Mouse (Mus musculus) lung, postnatal 25 days (tissue): ENCODE results near the gene Sema3c.
"Not testable (repeated sequence)": the region's sequence is repeated elsewhere in the genome, so short reads cannot be mapped to it uniquely, and the experiment has no call there.

Experiments
- DNase-seq: peaks from one replicate; pipeline ENCODE4 v3.0.0; 2022; ENCODE audit warnings: low spot score

Gene Sema3c

DNA sequence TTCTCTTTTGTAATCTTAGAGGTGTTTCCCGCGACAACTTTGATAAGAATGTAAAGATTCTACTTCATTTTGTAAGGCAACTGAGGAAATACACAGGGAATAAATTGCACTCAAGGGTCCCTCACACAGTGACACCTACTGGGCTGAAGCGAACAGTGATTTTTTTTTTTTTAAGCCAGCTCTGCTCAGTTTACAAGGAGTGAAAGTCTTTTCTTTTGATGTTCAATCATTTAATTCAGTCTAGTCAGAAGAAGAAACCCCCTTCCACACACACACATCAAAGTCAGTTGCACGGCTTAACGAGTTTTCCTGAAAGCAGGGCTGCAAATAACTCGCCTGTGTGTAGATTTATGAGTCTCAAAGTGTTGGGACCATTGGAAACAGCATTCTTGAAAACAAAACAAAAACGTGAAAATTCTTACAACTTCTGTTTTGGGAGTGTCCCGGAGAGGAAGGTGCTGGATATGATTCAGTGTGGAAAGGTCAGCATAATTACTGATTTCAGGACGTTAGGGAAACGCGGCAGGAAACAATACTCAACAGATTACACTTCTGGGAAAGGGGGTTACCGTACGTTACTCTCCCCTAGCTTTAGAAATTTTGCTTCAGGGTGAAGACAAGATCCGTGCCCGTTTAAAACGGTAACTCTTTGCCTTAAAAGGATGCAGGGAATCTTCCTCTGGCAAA lies at the start of gene Sema3c:
TSS of gene Sema3c (plus strand) at position 588 of the 687 bp plus-strand sequence.
- DNase-seq: peak; percentile 21

DNA sequence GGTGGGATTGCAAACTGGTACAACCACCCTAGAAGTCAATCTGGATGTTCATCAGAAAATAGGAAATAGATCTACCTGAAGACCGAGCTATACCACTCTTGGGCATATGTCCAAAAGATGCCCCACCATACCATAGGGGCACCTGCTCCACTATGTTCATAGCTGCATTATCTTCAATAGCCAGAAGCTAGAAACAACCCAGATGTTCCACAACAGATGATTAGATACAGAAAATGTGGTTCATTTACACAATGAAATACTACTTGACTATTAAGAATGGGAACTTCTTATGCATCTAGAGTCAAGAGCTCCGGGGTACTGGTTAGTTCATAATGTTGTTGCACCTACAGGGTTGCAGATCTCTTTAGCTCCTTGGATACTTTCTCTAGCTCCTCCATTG lies 42.9 kb upstream of the Sema3c start:
- not testable (repeated sequence) for DNase-seq

DNA sequence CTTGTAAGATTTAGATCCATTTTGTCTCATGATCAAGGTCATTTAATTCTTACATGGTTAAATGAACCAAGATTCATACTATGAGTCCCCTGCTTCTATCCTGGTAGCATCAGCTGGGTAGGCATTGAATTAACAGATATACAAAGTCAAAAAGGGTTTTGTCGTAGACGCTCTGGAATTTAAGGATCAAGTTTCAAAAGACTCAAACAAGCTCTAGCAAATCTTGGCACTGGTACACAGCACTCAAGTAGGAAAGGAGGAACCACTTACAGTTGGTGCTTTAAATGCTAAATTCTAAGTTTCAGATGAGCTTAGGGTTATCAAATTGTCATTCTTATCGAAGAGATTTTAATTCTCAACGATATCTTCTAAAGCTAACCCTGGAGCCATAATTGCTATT lies 30.9 kb upstream of the Sema3c start:
- DNase-seq: no peak

DNA sequence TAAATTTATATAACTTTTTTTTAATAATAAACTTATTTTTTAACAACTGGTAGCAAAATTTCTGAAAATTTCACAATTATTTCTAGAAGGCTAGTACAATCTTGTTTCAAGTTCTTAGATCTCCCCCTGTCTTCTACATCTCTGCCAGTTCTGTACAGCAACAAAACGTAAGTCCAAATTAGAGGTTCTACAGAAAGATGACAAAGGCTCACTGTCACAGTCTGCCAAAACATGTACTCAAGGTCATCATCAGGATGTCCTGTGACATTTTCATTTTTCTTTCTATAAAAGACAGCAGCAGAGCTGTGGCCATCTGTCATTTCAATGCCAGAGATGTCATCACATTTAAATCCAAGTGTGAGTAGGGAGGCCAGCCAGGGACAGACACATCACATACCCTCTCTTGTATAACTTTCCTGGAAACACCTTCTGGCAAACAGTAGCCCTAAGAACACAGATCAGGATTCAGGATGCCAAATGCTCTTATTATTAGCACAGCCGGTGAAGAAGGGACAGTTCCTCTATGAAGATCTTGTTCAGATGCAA lies 29.1 kb upstream of the Sema3c start:
- DNase-seq: no peak

DNA sequence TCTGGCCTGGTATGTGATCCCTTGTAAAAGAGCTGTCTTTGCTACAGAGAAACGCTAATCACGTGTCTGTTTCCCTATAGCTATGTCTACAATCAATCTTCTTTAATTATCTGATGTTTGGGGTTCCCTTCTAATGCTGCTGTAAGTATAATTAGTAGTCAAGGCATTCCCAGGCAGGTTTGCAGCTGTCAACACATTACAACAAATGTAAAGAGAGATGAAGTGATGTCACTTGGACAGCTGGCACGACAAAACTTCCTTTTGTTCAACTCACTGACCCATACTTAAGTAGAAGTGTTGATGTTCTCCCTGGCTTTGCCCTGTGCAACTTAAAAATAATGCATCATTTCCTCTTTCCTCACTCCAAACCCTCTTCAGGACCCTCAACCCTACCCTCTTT lies 22.4 kb upstream of the Sema3c start:
- no peak for DNase-seq

DNA sequence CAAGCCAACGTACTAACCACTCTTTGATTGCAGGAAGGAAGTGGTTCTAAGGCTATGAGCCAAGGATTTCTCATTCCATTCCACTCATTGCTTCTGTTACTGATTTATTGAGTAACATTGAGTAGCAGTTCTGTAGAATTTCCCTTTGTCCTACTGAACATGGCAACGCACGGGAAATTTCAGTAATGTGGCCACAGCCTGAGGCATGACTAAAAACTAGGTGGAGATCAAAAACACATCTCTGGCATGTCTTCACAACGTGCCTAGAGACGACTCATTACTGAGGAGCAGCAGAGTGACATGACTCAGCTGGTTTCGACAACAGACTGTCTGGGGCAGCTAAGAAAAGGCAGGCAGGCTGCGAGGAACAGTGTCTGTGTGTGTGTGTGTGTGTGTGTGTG lies 18.0 kb upstream of the Sema3c start:
- peak; percentile 57 for DNase-seq

DNA sequence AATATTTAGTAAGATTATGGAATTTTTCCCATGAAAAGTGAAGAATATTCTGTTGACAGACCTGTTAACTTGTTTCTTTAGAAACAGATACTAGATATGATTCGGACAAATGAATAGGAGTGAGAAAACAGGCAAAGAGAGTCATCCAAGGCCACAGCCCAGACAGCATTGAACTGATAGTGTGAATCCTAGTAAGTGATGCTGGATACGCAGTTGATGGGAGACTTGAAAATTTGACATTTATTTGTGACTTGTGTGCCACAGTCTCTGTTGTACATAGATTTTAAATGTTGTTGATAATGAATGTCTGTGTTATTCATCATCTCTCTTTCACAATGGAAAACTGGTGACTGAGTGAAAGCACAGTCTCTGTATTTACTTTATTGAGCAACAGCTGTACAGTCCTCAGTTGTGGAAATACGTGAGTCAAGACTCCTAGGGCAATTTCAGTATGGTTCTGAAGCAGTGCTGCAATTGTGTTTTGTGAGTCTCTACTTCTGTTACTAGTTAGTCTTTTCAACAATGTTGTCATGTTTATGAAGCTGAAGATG lies 17.3 kb upstream of the Sema3c start:
- peak; percentile 18 for DNase-seq

DNA sequence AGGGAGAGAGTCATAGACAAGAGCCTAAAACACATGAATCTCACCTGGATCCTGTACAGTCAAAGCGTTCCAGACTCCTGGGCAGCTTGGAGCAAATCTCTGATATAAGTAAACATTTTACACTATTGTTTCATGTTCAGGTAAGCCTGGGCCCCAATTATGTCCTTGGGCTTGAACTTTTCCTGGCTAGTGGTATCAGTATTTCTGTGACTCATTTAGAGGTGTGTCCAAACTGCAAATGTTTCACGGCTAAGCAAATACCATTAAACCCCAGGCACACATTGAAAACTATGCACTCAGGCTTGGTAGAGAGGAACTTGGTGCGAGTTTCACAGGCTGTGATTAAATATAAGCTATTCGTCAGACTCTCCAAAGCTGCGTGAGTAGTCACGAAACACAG lies 2.5 kb upstream of the Sema3c start:
- peak; percentile 66 for DNase-seq

DNA sequence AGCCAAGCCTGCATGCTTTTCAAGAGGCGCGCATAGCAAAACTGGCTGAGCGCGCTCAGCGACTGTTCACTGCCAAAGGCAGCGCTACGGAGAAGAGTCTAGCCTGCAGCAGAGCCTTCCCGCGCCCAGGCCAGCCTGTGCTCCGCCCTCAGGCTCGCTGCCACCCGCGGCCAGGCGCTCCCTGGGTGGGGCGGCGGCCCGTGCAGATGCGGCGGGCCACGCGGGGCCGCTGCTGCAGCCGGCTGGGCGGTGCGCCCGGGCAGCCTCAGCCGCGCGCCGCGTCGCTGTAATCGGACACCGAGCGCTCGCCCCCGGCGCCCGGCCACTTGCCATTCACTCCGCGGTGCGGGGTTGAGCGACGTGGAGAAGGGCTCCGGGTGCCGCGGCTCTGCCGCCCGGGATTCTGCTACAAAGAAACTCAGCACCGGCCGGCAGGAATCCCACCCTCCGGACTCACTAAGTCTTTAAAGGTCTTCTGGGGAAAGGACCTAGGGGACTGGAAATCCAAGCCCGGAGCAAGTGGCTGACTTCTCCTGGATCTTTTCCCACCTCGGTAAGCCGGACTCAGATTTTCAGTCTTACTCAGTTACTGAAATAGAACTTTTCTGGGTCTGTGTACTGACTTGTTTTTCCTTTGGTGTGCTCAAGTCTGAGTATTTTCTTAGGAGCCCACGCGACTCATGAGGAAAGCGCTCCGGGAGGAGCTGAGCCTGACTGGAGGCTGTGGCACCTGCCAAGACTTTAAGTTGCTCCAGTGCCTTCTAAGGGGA lies 517 bp downstream of the Sema3c start:
- peak; percentile 80 for DNase-seq

DNA sequence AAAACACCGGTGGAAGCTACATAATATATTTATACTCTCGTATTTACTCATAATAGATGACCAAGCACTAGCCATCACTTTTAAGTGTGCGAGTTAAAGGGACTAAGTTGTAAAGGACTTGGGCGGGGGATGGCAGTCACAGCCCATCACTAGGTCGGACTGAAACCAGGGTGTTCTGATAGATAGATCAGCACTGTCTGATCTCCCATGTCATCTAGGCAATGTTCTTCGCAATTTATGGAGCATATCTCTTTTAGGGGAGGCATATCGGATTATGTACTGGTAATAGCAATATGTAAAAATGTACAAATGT lies 1.1 kb downstream of the Sema3c start:
- DNase-seq: no peak

DNA sequence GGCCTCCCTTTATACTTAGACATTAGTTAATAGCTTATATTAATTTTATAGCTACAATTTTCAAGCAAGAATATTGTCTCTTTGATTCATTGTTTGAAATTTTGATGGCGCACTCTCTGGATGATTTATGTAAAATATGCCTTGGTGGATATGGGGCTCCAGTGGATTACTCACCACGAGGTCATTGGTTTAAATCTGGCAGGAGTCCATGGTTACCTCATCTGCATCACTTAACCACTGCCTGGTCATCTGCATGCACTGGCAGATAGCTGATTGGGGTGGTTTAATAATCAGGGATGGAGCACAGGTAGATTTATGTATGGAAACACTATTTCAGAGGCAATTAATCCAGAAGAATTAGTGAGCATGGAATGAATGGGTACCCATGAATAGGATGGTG lies 2.0 kb downstream of the Sema3c start:
- peak; percentile 44 for DNase-seq

DNA sequence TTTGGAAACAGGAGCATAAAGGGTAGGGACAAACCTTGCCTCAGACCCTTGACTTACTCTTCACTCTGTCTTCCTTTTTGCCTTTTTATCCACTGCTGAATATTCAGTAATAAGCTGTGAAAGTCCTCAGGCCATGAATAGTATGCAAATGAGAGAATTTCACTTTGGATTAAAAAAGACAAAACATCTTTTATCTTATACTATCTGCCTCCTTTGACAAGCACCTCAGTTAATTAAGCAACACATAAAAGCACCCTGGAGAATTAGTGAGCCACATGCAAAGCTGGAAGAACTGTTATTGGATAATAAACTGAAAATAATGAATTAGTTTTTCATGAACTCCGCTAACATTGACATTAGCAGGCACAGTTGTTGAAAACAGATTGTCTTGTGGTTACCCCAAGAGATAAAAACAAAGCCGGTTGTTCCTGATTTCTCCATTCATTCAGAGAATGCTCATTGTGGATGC lies 8.0 kb downstream of the Sema3c start:
- DNase-seq: no peak

DNA sequence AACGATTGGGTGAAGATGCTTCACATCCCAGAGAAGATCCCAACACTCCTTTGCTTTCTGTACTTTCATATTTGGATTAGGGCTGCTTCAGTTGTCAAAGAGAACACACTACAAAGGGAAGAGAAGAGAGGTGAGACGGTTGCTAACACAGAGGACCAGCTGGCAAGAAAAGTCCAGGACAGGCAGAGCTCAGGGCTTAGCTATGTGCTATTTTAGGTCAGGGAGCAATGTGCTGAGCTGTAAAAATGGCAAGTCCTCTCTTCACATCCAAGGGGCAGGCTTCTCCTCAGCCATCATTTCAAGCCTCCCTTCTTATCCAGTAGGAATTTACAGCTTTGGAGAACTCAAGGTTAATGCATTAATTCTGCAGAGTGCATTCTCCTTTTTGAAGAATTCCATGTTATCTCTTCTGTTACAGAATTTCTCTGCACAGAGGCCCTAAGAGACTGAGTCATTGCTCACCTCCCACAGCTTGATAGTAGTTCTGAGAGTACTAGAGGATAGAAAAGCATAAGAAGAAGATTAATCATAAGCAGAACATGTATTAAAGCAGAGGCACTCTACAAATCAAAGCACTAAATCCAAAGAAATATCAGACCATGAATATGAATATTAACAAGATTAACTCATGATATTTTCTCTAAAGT lies 10.3 kb downstream of the Sema3c start:
- no peak for DNase-seq

DNA sequence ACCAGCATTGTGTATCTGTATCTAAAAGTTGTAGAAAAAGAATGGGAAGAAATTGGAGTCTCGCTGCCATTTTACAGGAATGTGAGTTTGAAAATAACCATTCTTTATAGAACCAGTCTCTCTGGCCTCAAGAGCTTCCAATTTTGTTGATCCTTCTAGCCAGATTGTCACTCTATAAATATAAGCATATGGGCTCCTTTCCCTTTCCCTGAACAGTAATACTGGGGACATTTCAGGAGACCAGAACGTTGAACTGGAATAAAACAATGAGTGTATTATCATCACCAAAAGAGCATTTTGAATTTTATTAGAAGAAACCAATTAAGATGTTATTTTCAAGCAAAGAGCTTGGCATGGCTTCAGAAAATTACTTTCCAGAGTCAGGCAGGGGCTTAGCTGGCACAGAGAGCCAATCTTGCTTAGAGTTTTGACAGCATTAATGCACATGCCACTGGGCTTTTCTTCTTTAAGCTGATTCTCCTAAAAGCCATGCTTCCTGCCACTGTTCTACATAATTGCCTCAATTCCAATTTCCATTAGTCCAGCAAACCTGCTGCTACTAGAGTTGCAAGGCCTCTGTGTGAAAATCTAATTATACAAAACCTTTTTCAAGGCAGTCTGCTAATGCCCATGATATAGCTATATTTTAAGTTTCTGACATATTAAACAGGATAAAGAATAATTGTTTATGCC lies 12.6 kb downstream of the Sema3c start:
- no peak for DNase-seq

DNA sequence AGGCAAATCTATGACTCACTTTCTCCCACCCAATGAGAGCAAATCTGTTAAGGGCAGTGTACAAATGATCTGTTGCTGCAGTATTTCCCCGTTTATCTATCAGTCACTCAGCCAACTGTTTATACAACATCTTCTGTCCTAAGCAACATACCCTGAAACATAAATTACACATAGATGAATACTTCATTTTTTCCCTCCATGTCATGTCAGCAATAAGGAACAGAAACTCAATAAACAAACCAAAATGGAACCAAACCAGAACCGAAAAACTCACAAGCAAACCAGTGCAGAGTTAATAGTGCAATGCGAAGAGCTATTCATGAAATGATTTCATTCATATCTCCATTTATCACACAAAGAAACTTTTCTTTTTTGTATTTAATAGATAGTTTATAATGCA lies 17.8 kb downstream of the Sema3c start:
- no peak for DNase-seq

DNA sequence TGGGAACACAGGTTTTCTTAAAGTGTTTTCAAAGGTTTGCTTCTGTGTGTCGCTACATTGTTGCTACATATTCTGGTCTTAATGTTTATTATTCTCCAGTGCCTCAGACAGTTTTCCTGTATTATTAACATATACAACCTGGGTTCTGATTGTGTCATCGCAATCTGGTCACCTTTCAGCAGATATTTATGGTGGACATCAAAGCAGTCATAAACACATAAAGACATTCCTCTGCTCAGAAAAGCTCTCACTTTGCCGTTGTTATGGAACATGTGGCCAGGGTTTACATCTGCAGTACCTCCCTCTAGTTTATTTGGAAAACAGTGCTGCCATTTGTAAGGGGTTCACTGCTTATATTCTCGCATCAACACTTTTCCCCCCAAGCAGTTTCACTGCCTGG lies 27.6 kb downstream of the Sema3c start:
- no peak for DNase-seq

DNA sequence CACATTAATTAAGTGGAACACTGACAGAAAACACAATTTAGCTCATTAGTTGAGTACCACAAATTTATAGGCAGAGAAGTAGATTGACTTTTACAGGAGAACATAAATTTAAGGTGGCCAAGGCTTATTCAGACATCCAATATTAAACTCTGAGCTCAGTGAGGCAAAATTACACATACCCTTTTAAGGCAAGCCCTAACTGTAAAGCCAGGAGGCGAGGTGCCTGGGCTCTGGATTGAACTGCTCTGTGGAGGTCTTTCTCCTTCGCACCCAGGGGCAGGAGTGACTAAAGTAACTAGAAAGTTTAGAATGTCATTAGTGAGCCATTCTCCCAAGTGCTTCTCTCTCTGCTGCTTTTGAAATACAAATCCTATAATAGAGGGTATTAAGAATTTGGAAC lies 46.5 kb downstream of the Sema3c start:
- DNase-seq: no peak

DNA sequence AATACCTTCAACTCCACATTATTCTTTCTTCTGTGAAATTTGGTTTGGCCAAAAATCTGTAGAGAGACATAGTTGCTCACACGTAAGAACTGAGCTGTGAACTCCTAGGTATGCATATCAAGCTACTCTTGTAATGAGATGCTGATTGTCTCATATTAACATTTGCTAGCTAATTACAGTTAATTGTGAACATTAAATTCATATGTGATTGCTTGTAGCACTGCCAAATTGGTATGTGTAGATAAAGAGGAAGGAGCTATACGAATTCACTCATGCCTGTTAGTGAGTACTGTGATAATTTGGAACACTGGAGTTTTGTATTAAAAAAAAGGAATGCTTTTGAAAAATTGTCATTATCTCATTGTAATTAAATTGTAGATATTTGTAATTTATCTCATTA lies 48.5 kb downstream of the Sema3c start:
- no peak for DNase-seq

DNA sequence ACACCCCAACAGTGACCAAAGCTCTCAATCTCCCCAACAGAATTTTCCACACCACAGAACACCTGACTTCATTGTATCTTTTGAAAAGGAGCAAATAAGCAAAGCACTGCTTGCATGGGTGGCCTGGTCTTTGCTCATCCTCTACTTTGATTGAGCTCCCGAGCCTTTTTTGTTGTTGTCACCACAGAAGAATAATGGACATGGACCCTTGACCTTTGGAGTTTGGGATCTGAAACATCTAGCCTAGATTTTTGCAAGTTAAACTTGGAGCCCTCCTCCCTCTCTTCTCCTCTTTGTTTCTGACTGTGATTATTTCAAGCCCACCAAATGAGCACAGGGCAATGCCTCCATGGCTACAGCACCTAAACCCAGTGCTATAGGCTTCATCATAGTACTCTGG lies 54.5 kb downstream of the Sema3c start:
- DNase-seq: no peak

DNA sequence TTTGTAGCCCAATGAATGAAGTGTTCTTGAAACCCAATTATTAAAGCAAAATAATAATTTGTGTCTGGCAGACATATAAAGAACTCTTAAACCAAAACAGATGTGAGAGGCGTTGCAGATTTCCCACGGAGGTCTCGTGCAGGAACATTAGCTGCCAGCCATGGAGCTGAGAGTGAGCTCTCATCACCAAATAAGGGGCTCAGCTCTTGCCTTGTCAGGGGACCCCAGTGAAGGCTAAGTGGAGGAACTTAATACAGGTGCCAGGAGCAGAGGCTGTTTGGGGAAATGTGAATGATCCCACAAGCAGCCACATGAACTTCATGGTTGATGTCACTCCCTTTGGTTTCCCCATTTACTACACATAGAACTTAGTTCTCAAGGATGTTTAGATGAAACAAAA lies 55.5 kb downstream of the Sema3c start:
- DNase-seq: no peak

DNA sequence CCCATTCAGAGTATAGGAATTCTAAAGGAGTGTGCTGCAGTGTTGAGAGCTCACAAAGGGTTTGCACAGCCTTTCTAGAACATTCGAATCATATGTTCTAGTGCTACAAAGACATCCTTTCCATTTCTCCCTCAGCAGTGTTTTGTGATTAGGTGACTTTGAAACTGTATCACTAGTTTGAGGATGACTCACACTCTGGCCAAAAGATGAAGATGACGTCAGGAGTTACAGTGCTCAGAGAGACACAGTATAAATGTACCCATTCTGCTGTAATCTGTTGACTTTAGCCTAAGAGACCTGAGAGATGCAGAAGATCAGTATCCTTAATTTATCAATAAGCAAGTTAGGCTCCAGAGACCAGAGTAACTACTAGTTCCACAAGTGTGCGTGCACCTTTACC lies 65.4 kb downstream of the Sema3c start:
- DNase-seq: no peak

DNA sequence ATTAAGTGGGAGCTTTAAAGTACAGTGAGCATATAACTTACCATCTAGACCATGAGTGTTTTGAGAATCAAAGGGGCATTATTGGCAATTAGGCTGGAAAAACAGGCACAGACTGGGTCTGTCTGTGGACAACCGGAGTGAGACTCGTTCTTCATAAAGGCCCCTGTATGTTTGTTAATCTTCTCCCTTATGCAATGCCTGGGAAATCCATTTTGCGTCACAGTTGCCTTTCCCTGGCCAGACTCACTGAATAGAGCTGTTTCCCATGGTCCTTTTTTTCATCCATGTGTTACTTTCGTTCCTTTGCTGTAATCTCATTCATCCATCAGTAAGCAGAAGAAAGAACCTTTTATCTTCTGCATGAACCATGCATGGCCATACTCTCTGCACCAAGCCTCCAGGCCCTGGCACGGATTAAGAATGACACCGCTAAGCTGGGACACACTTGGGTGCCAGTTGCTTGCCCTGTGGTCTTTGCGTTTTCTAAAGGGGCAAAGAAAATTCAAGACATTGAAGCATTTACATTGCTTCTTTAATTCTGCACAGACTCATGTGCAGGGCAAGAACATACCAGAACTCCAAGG lies 73.7 kb downstream of the Sema3c start:
- DNase-seq: no peak
